Mouse (Mus musculus): Measurements from ENCODE around the gene Ccser2. TPM values are rescaled to one million over a fixed set of nuclear protein-coding genes. Genes with fewer than 3 reads are reported as not detected.

The Ccser2 gene
- polyA plus RNA-seq, 1 experiment from 2014 or later, result 29.4 TPM

GRCm38 (mm10) chr14:36968076-36968627 is 425 bp downstream of the Ccser2 start:
- WGBS, result 1% methylated on average over 47 of the region's 49 CpGs
- Histone ChIP-seq H3K36me3 (no peaks in the 10 kb centered on the region), H3K9me3 (no peaks in the 10 kb centered on the region), H3K4me1 (peaks cover 7% of the 10 kb centered on the region), H3K27me3 (ENCODE audit: insufficient read depth, poor library complexity, severe bottlenecking) (no peaks in the 10 kb centered on the region), H3K4me3 (peak overlapping the region; percentile 94), H3K27ac (peak overlapping the region; percentile 95)
- DNase-seq (ENCODE audit: low spot score), result peak; percentile 84

GRCm38 (mm10) chr14:36965421-36965820 is 3.2 kb downstream of the Ccser2 start:
- Histone ChIP-seq H3K4me1 (peaks cover 7% of the 10 kb centered on the region), H3K27me3 (ENCODE audit: insufficient read depth, poor library complexity, severe bottlenecking) (no peaks in the 10 kb centered on the region), H3K27ac (no peak overlapping the region), H3K4me3 (no peak overlapping the region), H3K36me3 (no peaks in the 10 kb centered on the region), H3K9me3 (no peaks in the 10 kb centered on the region)
- no peak for DNase-seq (ENCODE audit: low spot score)
- 42% methylated on average over 3 of the region's 3 CpGs for WGBS

- no peaks in the 10 kb centered on the region for H3K27me3 ChIP-seq (ENCODE audit: insufficient read depth, poor library complexity, severe bottlenecking)
- H3K4me3 ChIP-seq, result no peak overlapping the region
- no peaks in the 10 kb centered on the region for H3K36me3 ChIP-seq
- 0 out of 2 replicates have a peak, but pooled peaks cover 3% of the 10 kb centered on the region for H3K4me1 ChIP-seq
- no peak overlapping the region for H3K27ac ChIP-seq
- WGBS, result 80% methylated on average over 2 of the region's 2 CpGs
- H3K9me3 ChIP-seq, result no peaks in the 10 kb centered on the region
- DNase-seq (ENCODE audit: low spot score), result no peak
These were observed 6.1 kb downstream of the Ccser2 start for GRCm38 (mm10) chr14:36962477-36962876.

GRCm38 (mm10) chr14:36957719-36958118 is 10.9 kb downstream of the Ccser2 start:
- H3K4me3 ChIP-seq, result no peak overlapping the region
- 0 out of 2 replicates have a peak, but pooled peaks cover 5% of the 10 kb centered on the region for H3K4me1 ChIP-seq
- no peak overlapping the region for H3K27ac ChIP-seq
- no peaks in the 10 kb centered on the region for H3K36me3 ChIP-seq
- DNase-seq (ENCODE audit: low spot score), result no peak
- 87% methylated on average over 6 of the region's 6 CpGs for WGBS
- no peaks in the 10 kb centered on the region for H3K27me3 ChIP-seq (ENCODE audit: insufficient read depth, poor library complexity, severe bottlenecking)
- H3K9me3 ChIP-seq, result no peaks in the 10 kb centered on the region

GRCm38 (mm10) chr14:36957261-36957660 is 11.3 kb downstream of the Ccser2 start:
- DNase-seq (ENCODE audit: low spot score), result no peak
- Histone ChIP-seq H3K4me1 (0 out of 2 replicates have a peak, but pooled peaks cover 5% of the 10 kb centered on the region), H3K4me3 (no peak overlapping the region), H3K36me3 (no peaks in the 10 kb centered on the region), H3K9me3 (no peaks in the 10 kb centered on the region), H3K27ac (no peak overlapping the region), H3K27me3 (ENCODE audit: insufficient read depth, poor library complexity, severe bottlenecking) (no peaks in the 10 kb centered on the region)
- 77% methylated on average over 6 of the region's 6 CpGs for WGBS

- Histone ChIP-seq H3K27me3 (ENCODE audit: insufficient read depth, poor library complexity, severe bottlenecking) (no peaks in the 10 kb centered on the region), H3K27ac (no peak overlapping the region), H3K4me3 (no peak overlapping the region), H3K36me3 (no peaks in the 10 kb centered on the region), H3K4me1 (0 out of 2 replicates have a peak, but pooled peaks cover 5% of the 10 kb centered on the region), H3K9me3 (no peaks in the 10 kb centered on the region)
- no peak for DNase-seq (ENCODE audit: low spot score)
- 60% methylated on average over 5 of the region's 5 CpGs for WGBS
These were observed 11.9 kb downstream of the Ccser2 start for GRCm38 (mm10) chr14:36956717-36957116.

- no peak for DNase-seq (ENCODE audit: low spot score)
- Histone ChIP-seq H3K4me1 (0 out of 2 replicates have a peak, but pooled peaks cover 5% of the 10 kb centered on the region), H3K9me3 (no peaks in the 10 kb centered on the region), H3K27me3 (ENCODE audit: insufficient read depth, poor library complexity, severe bottlenecking) (no peaks in the 10 kb centered on the region), H3K36me3 (no peaks in the 10 kb centered on the region), H3K4me3 (no peak overlapping the region), H3K27ac (no peak overlapping the region)
- WGBS, result 82% methylated on average over 10 of the region's 10 CpGs
These were observed 15.7 kb downstream of the Ccser2 start for GRCm38 (mm10) chr14:36952687-36953426.

- 41% methylated on average over 2 of the region's 2 CpGs for WGBS
- Histone ChIP-seq H3K4me3 (no peak overlapping the region), H3K36me3 (no peaks in the 10 kb centered on the region), H3K27ac (no peak overlapping the region), H3K9me3 (no peaks in the 10 kb centered on the region), H3K4me1 (no peaks in the 10 kb centered on the region), H3K27me3 (ENCODE audit: insufficient read depth, poor library complexity, severe bottlenecking) (no peaks in the 10 kb centered on the region)
- no peak for DNase-seq (ENCODE audit: low spot score)
These were observed 16.4 kb downstream of the Ccser2 start for GRCm38 (mm10) chr14:36952142-36952541.

GRCm38 (mm10) chr14:36942716-36943115 is 25.9 kb downstream of the Ccser2 start:
- H3K27me3 ChIP-seq (ENCODE audit: insufficient read depth, poor library complexity, severe bottlenecking), result no peaks in the 10 kb centered on the region
- H3K4me1 ChIP-seq, result no peaks in the 10 kb centered on the region
- no peak for DNase-seq (ENCODE audit: low spot score)
- WGBS, result 62% methylated on average over 5 of the region's 5 CpGs
- H3K4me3 ChIP-seq, result no peak overlapping the region
- no peaks in the 10 kb centered on the region for H3K9me3 ChIP-seq
- no peaks in the 10 kb centered on the region; the same call in 1 of the 2 replicates for H3K36me3 ChIP-seq
- H3K27ac ChIP-seq, result no peak overlapping the region

- Histone ChIP-seq H3K4me3 (no peak overlapping the region), H3K36me3 (no peaks in the 10 kb centered on the region; the same call in 1 of the 2 replicates), H3K9me3 (no peaks in the 10 kb centered on the region), H3K4me1 (no peaks in the 10 kb centered on the region), H3K27ac (no peak overlapping the region), H3K27me3 (ENCODE audit: insufficient read depth, poor library complexity, severe bottlenecking) (no peaks in the 10 kb centered on the region)
- 78% methylated on average over 2 of the region's 2 CpGs for WGBS
- DNase-seq (ENCODE audit: low spot score), result no peak
These were observed 30.6 kb downstream of the Ccser2 start for GRCm38 (mm10) chr14:36937941-36938340.

GRCm38 (mm10) chr14:36937080-36937878 is 31.3 kb downstream of the Ccser2 start:
- Histone ChIP-seq H3K9me3 (no peaks in the 10 kb centered on the region), H3K27ac (no peak overlapping the region), H3K27me3 (ENCODE audit: insufficient read depth, poor library complexity, severe bottlenecking) (no peaks in the 10 kb centered on the region), H3K36me3 (no peaks in the 10 kb centered on the region; the same call in 1 of the 2 replicates), H3K4me3 (no peak overlapping the region), H3K4me1 (no peaks in the 10 kb centered on the region)
- WGBS, result 71% methylated on average over 7 of the region's 7 CpGs
- no peak for DNase-seq (ENCODE audit: low spot score)

- Histone ChIP-seq H3K36me3 (no peaks in the 10 kb centered on the region), H3K4me3 (no peak overlapping the region), H3K9me3 (no peaks in the 10 kb centered on the region), H3K4me1 (no peaks in the 10 kb centered on the region), H3K27me3 (ENCODE audit: insufficient read depth, poor library complexity, severe bottlenecking) (no peaks in the 10 kb centered on the region), H3K27ac (no peak overlapping the region)
- DNase-seq (ENCODE audit: low spot score), result no peak
- 71% methylated on average over 10 of the region's 10 CpGs for WGBS
These were observed 35.8 kb downstream of the Ccser2 start for GRCm38 (mm10) chr14:36932638-36933382.
